7 mouse cellular contexts compared by ENCODE assay signal in the genomic region with DNA sequence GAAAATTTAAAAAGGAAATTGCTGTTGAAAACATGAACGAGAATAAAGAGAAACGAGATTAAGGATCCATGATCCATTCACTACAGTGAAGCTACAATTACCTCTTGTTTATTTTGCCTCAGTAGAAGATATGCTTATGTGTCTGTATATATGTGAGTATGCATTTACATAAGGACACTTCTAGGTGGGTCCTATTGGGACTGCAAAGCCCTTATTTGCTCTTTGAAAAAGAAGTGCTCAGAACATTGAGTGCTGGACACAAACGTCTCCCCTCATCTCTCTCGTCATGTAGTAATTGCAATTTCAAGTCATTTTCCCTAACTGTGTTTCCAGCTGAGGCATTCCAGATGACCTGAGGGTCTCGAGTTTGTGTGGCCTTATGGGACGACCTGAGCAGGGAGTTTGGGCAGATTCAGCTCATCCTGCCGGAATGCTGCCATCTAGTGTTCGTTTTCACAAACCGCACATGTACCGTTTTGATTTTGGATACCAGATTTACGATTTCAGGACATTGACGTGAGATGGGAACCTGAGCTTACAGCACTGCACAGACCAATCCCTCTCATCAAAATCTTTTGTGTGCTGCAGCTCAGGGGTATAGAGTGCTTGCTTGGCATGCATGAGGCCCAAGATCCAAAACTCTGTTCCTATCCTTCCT. TPM values are rescaled to one million over a fixed set of nuclear protein-coding genes. Genes with fewer than 3 reads are reported as not detected.
DNase-seq lines count a peak whose midpoint lies in the region; ATAC-seq and TF ChIP-seq lines count a peak whose summit lies in the region.

No protein-coding gene starts in this region.

- no peak overlapping the region for H3K9ac ChIP-seq in forebrain, embryonic 12.5 days
- H3K9ac ChIP-seq in kidney, postnatal 0 days (ENCODE audit: low read depth, low read length) = no peak overlapping the region
- H3K9ac ChIP-seq in lung, postnatal 0 days (replicated peaks; ENCODE audit: low read depth) = no peak overlapping the region

- peak; percentile 67; the same call in 1 of the 2 replicates for TF ChIP-seq CTCF in testis, adult 2 months (IDR thresholded peaks at IDR 0.05; ENCODE audit: control insufficient read depth, insufficient read depth, insufficient replicate concordance, low read depth, low read length)
- TF ChIP-seq CTCF in bone marrow, adult 2 months (IDR thresholded peaks at IDR 0.05; ENCODE audit: control insufficient read depth, insufficient read depth, low read length) = peak; percentile 81
- peak; percentile 91 for TF ChIP-seq CTCF in kidney, postnatal 0 days (IDR thresholded peaks at IDR 0.05; ENCODE audit: low read depth)
- TF ChIP-seq CTCF in lung, postnatal 0 days (IDR thresholded peaks at IDR 0.05) = peak; percentile 88

- TF ChIP-seq POLR2A in testis, adult 2 months (IDR thresholded peaks at IDR 0.05; ENCODE audit: control insufficient read depth, low read depth, low read length) = no peak
- TF ChIP-seq POLR2A in bone marrow, adult 2 months (IDR thresholded peaks at IDR 0.05; ENCODE audit: borderline replicate concordance, control insufficient read depth, low read depth, low read length) = no peak

- 19% methylated on average over 12 of the region's 12 CpGs for whole genome bisulfite sequencing in bone marrow, adult 2 months
- WGBS in forebrain, embryonic 12.5 days = 19% methylated on average over 12 of the region's 12 CpGs
- WGBS in kidney, postnatal 0 days = 17% methylated on average over 12 of the region's 12 CpGs
- WGBS in lung, postnatal 0 days = 18% methylated on average over 12 of the region's 12 CpGs

- no peak overlapping the region for H3K4me3 ChIP-seq in testis, adult 2 months (ENCODE audit: control insufficient read depth, low read depth, low read length)
- no peak overlapping the region for H3K4me3 ChIP-seq in bone marrow, adult 2 months (replicated peaks; ENCODE audit: control insufficient read depth, low read depth, low read length)
- no peak overlapping the region for H3K4me3 ChIP-seq in forebrain, embryonic 12.5 days (replicated peaks)
- H3K4me3 ChIP-seq in kidney, postnatal 0 days (replicated peaks; ENCODE audit: low read depth, low read length) = no peak overlapping the region
- H3K4me3 ChIP-seq in lung, postnatal 0 days (ENCODE audit: low read depth, low read length) = no peak overlapping the region

- no peaks in the 10 kb centered on the region for H3K9me3 ChIP-seq in forebrain, embryonic 12.5 days
- no peaks in the 10 kb centered on the region for H3K9me3 ChIP-seq in kidney, postnatal 0 days (replicated peaks; ENCODE audit: low read length)
- no peaks in the 10 kb centered on the region for H3K9me3 ChIP-seq in lung, postnatal 0 days (ENCODE audit: low read length)

- H3K27ac ChIP-seq in testis, adult 2 months (ENCODE audit: control insufficient read depth, insufficient read depth, low read depth, low read length) = no peak overlapping the region
- no peak overlapping the region for H3K27ac ChIP-seq in bone marrow, adult 2 months (ENCODE audit: control insufficient read depth, insufficient read depth, low read depth, low read length, poor library complexity)
- no peak overlapping the region for H3K27ac ChIP-seq in forebrain, embryonic 12.5 days
- H3K27ac ChIP-seq in kidney, postnatal 0 days = no peak overlapping the region
- H3K27ac ChIP-seq in lung, postnatal 0 days (ENCODE audit: low read length) = no peak overlapping the region

- H3K4me1 ChIP-seq in testis, adult 2 months (ENCODE audit: control insufficient read depth, insufficient read depth, low read length) = no peaks in the 10 kb centered on the region
- no peaks in the 10 kb centered on the region for H3K4me1 ChIP-seq in bone marrow, adult 2 months (ENCODE audit: control insufficient read depth, insufficient read depth, low read length)
- H3K4me1 ChIP-seq in forebrain, embryonic 12.5 days = no peaks in the 10 kb centered on the region
- H3K4me1 ChIP-seq in kidney, postnatal 0 days (replicated peaks; ENCODE audit: insufficient read depth, low read length) = no peaks in the 10 kb centered on the region
- H3K4me1 ChIP-seq in lung, postnatal 0 days (ENCODE audit: insufficient read depth, low read depth, low read length) = no peaks in the 10 kb centered on the region

- H3K4me2 ChIP-seq in forebrain, embryonic 12.5 days = no peak overlapping the region
- no peak overlapping the region for H3K4me2 ChIP-seq in kidney, postnatal 0 days (ENCODE audit: low read length)
- no peak overlapping the region for H3K4me2 ChIP-seq in lung, postnatal 0 days (replicated peaks; ENCODE audit: low read depth, low read length)

- H3K27me3 ChIP-seq in testis, adult 2 months (ENCODE audit: control insufficient read depth, insufficient read depth, low read length) = no peaks in the 10 kb centered on the region
- H3K27me3 ChIP-seq in forebrain, embryonic 12.5 days = 0 out of 2 replicates have a peak, but pooled peaks cover 4% of the 10 kb centered on the region
- H3K27me3 ChIP-seq in kidney, postnatal 0 days (ENCODE audit: insufficient read depth, low read length) = no peaks in the 10 kb centered on the region
- no peaks in the 10 kb centered on the region for H3K27me3 ChIP-seq in lung, postnatal 0 days (replicated peaks; ENCODE audit: insufficient read depth, low read length)

- DNase-seq in testis, postnatal 14 days (ENCODE audit: low spot score) = no peak
- peak; percentile 83 for DNase-seq in kidney, postnatal 0 days (ENCODE audit: low spot score)
- peak; percentile 65 for DNase-seq in lung, postnatal 0 days (ENCODE audit: low spot score)
- peak; percentile 22 to 46 for DNase-seq in right cerebral cortex, adult 2 months (ENCODE audit: low spot score in 2 of 2)

- TF ChIP-seq EP300 in lung, postnatal 0 days (IDR thresholded peaks at IDR 0.05) = no peak

- no peaks in the 10 kb centered on the region for H3K36me3 ChIP-seq in testis, adult 2 months (ENCODE audit: control insufficient read depth, insufficient read depth, low read length)
- no peaks in the 10 kb centered on the region for H3K36me3 ChIP-seq in forebrain, embryonic 12.5 days (replicated peaks)
- no peaks in the 10 kb centered on the region for H3K36me3 ChIP-seq in kidney, postnatal 0 days (ENCODE audit: insufficient read depth, low read length)
- H3K36me3 ChIP-seq in lung, postnatal 0 days (ENCODE audit: insufficient read depth, low read length) = no peaks in the 10 kb centered on the region

- peak; percentile 41; the same call in 1 of the 2 replicates for ATAC-seq in forebrain, embryonic 12.5 days (ENCODE audit: low FRiP score)
- peak; percentile 25; the same call in 1 of the 2 replicates for ATAC-seq in kidney, postnatal 0 days (replicated peaks; ENCODE audit: low FRiP score, low read depth)
- ATAC-seq in lung, postnatal 0 days = no peak

RNA-seq across cellular contexts. Expression of a gene that starts 27.5 kb away (rescaled TPM):
- polyA plus RNA-seq in testis, adult 2 months (2012; rRNA removed) = not detected in 2 replicates
- polyA plus RNA-seq in bone marrow, adult 2 months (2011; ENCODE audit: insufficient read depth, insufficient read length, low replicate concordance, missing spikeins) = 1.2 TPM in 1 of 2 replicates, not detected in the other
- polyA plus RNA-seq in forebrain, embryonic 12.5 days (2016; fragmentation: Nextera tagmentation; extraction: Ambion mirVana) = not detected in 2 replicates
- polyA plus RNA-seq in kidney, postnatal 0 days (2015; fragmentation: Nextera tagmentation; extraction: Ambion mirVana) = not detected in 2 replicates
- polyA plus RNA-seq in lung, postnatal 0 days (2015; fragmentation: Nextera tagmentation; extraction: Ambion mirVana) = not detected in 2 replicates

RNA-seq across cellular contexts. Expression of a gene that starts 30.1 kb away (rescaled TPM):
- 3.6 and 6.4 TPM in 2 replicates for polyA plus RNA-seq in testis, adult 2 months (2012; rRNA removed)
- 5.4 TPM in 1 of 2 replicates, not detected in the other for polyA plus RNA-seq in bone marrow, adult 2 months (2011; ENCODE audit: insufficient read depth, insufficient read length, low replicate concordance, missing spikeins)
- 44.9 and 51.8 TPM in 2 replicates for polyA plus RNA-seq in forebrain, embryonic 12.5 days (2016; fragmentation: Nextera tagmentation; extraction: Ambion mirVana)
- polyA plus RNA-seq in kidney, postnatal 0 days (2015; fragmentation: Nextera tagmentation; extraction: Ambion mirVana) = 5.7 and 7.1 TPM in 2 replicates
- 0.07 and 0.10 TPM in 2 replicates for polyA plus RNA-seq in lung, postnatal 0 days (2015; fragmentation: Nextera tagmentation; extraction: Ambion mirVana)
